Mouse (Mus musculus) ES-E14 (cell line): ENCODE measurements at regions not wholly inside any gene's neighbourhood (a gene's known extent, or its start where the extent isn't known, plus 50 kb on each side); places are given as distances from the start of the nearest gene placed in this dataset.

Source experiments
- HCFC1 ChIP-seq: IDR thresholded peaks from 2 replicates; pipeline ENCODE4 v1.6.1; 2012; ENCODE audit warnings: low read length, inconsistent platforms, borderline replicate concordance; ENCODE audit not compliant: insufficient read depth
- ZC3H11A ChIP-seq: IDR thresholded peaks from 2 replicates; pipeline ENCODE4 v1.6.1; 2012; ENCODE audit warnings: low read depth, mild to moderate bottlenecking, inconsistent platforms, low read length, borderline replicate concordance
- ZNF384 ChIP-seq: IDR thresholded peaks from 2 replicates; pipeline ENCODE4 v1.6.1; 2012; ENCODE audit warnings: low read depth, low read length, inconsistent platforms

DNA sequence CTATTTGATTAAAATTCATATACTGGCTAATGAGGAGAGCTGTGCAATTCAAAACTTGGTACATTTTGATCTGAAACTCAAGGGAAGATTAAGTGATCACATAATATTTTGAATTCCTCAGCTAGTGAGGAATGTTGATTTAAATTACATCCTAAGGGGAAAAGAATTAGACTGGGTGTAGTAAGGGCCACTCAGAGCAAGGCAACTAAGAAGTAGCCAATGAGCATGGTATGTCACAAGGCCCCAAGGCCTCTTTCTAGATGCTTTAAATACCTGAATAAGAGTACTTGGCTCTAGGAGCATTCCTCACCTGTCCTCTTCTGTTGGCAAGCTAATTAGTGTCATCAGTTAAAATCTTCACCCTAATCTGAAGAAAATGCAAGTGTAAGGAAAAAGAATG, 887.3 kb upstream of the Acvr2a start:
- TF ChIP-seq ZC3H11A (no peak), ZNF384 (no peak), HCFC1 (no peak)
